Mouse (Mus musculus): ENCODE measurements at regions not wholly inside any gene's neighbourhood (a gene's known extent, or its start where the extent isn't known, plus 50 kb on each side); places are given as distances from the start of the nearest gene placed in this dataset.

DNA sequence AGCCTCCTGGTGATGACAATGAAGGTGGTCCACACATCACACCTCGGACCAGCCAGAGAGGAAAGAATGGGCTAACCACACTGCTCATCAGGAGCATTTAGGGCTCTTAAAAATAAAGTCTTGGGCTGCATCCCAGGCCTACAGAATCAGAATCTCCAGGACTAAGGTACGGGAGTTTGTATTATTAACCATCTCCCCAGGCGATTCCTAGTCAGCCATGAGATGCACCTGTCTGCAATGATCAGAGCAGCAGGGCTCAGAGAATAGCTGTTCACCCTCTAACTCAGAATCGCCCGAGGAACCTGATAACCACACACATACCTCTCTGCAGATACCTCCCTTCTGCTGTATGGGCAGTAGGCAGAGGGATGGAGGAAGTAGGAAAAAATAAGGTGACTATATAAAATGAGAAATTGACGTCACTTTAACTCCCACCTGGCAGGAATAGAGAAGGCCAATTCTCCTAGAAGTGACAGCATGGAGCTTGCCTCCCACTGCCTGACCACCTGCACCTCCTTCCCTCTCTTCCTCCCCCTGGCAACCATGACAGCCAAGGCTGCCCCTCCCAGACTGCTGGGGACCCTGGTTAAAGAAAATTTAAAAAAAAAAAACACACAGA is 401.5 kb upstream of the Rps6ka3 start:
- DNase-seq (ENCODE audit: low spot score in 2 of 2): no peak

DNA sequence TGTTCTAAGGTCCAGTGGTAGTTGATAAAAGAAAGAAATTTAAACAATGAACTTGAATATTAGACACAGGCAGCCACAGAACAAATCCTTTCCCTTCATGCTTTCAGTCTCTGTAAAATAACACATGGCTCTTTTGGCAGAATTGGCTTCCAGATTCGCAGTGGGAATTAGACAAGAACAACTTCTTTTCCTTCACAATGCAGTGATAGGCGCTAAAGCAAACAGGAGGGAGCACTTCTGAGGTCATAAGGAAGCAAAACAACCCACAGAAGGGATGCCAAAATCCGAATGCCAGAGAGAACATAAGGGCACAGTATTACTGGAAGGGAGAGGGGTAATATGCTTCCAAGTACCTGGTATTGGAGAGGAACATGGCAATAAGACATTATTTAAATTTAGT is 396.3 kb upstream of the Rps6ka3 start:
- DNase-seq (ENCODE audit: low spot score in 2 of 2): no peak

DNA sequence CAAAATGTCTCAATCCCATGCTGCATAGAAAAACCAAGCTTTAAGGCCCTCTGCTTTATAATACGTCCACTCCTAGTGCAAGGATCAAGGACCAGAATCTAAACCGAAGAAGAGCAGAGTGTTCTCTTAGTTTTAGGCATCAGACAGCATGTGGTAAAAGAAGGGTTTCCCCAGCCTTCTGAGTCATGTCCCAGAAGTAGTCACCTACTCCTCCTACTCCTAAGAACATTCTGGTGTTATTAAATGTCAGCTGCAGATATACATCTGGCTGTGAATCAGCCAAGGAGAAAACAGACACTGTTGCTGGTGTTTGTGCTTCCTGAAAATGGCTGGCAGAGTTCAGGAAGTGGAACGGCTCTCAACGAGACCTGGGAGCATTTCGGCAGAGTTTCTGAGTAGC is 372.6 kb upstream of the Rps6ka3 start:
- no peak for DNase-seq (ENCODE audit: low spot score in 2 of 2)

DNA sequence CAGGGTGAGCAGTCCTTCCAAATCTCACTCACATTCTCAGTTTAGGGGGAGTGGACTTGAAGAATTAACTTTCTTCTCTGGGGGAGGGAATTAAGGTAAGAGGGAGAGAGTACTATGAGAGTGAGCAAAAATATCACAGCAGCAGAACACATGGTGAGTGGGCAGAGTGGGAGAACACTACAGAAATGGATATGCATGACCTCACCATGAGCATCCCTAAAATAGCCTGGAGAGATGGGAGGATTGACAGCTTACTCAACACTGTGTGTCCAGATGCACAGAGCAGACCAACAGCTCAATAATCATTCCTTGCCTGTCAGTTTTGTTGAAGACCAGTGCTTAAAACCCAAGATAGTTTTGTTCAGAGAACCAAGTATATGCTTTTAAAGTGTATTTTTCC is 357.8 kb upstream of the Rps6ka3 start:
- DNase-seq (ENCODE audit: low spot score in 2 of 2): peak; percentile 49 to 66
